Mouse (Mus musculus): ENCODE data around the gene Psmb3. TPM values are rescaled to one million over a fixed set of nuclear protein-coding genes. Genes with fewer than 3 reads are reported as not detected.

Gene Psmb3
- total and polyA plus RNA-seq, 3 experiments, result 648 to 914 TPM; not detected in 1

DNA sequence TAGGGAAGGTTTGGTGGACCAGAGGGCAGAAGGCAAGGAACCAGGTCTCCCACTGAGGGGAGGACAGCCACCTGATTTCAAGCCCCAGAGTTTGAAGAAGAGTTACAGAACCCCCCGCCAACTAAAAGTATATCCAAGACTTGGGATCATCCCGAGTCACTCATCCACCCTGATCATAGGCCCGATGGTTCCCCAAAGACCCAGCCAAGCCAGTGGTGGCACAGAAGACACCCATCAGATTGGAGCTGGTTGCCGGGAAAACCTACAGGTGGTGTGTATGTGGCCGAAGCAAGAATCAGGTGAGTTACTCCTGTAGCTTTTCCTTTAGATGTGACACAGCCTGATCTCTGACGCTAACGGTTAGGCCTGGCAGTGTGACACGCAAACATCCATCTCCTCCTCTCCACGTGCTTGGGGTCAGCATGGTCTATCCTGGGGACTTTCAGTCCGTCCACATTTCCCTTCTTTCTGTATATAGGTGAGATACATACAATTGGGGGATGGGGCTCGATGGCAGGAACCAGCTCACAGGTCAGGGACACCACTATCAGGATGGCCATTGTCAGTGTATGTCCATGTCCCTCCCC lies 16.8 kb upstream of the Psmb3 start:
- Histone ChIP-seq H3K79me2 (ENCODE audit: control insufficient read depth, insufficient read depth, low read length, poor library complexity) (no peaks in the 10 kb centered on the region), H3K9ac (ENCODE audit: control insufficient read depth, low read depth, low read length, poor library complexity, severe bottlenecking) (no peak overlapping the region), H3K27me3 (ENCODE audit: control insufficient read depth in 1 of 2, insufficient read depth in 2 of 2, low read length in 2 of 2) (no peaks in the 10 kb centered on the region), H3K27ac (ENCODE audit: control insufficient read depth, low read depth, low read length) (no peak overlapping the region), H3K9me3 (replicated peaks; ENCODE audit: insufficient read depth, low read length) (no peaks in the 10 kb centered on the region), H3K4me3 (ENCODE audit: control insufficient read depth in 1 of 2, insufficient read depth in 1 of 2, low read depth in 2 of 2, low read length in 2 of 2) (0 out of 4 replicates have a peak overlapping the region, but pooled peaks of 1 of the 2 experiments have one; percentile 51), H3K36me3 (ENCODE audit: control insufficient read depth in 1 of 2, insufficient read depth in 2 of 2, low read length in 2 of 2) (peaks cover 0 to 2% of the 10 kb centered on the region in 2 experiments; a peak in 2 of 4 replicates), H3K4me1 (ENCODE audit: control insufficient read depth in 1 of 2, insufficient read depth in 2 of 2, low read length in 2 of 2) (peaks cover 0 to 18% of the 10 kb centered on the region in 2 experiments; a peak in 2 of 4 replicates)
- DNase-seq (ENCODE audit: low read depth, low spot score), result no peak
- TF ChIP-seq ZC3H11A (IDR thresholded peaks at IDR 0.05; ENCODE audit: low read depth, low read length) (no peak), ZNF384 (IDR thresholded peaks at IDR 0.05; ENCODE audit: low read depth, low read length) (no peak), RCOR1 (IDR thresholded peaks at IDR 0.05; ENCODE audit: low read depth, low read length) (no peak), POLR2AphosphoS5 (IDR thresholded peaks at IDR 0.05; ENCODE audit: borderline replicate concordance, low read depth, low read length) (no peak), CHD2 (IDR thresholded peaks at IDR 0.05; ENCODE audit: low read length) (no peak), SMC3 (IDR thresholded peaks at IDR 0.05; ENCODE audit: low read depth, low read length) (no peak), MYB (IDR thresholded peaks at IDR 0.05; ENCODE audit: low read depth, low read length) (no peak), NELFE (IDR thresholded peaks at IDR 0.05; ENCODE audit: low read depth, low read length) (no peak), TBP (IDR thresholded peaks at IDR 0.05; ENCODE audit: low read depth, low read length) (no peak), USF1 (IDR thresholded peaks at IDR 0.05; ENCODE audit: low read depth, low read length) (no peak), KAT2A (conservative IDR thresholded peaks at IDR 0.05; ENCODE audit: low read depth, low read length) (no peak), GABPA (IDR thresholded peaks at IDR 0.05; ENCODE audit: low read depth, low read length) (no peak), UBTF (IDR thresholded peaks at IDR 0.05; ENCODE audit: borderline replicate concordance, insufficient read depth, low read depth, low read length) (no peak), ETS1 (IDR thresholded peaks at IDR 0.05; ENCODE audit: low read depth, low read length) (no peak), SIN3A (IDR thresholded peaks at IDR 0.05; ENCODE audit: low read length) (no peak), HCFC1 (IDR thresholded peaks at IDR 0.05; ENCODE audit: low read depth, low read length) (no peak), TCF12 (IDR thresholded peaks at IDR 0.05; ENCODE audit: low read depth, low read length) (no peak), USF2 (IDR thresholded peaks at IDR 0.05; ENCODE audit: borderline replicate concordance in 1 of 2, insufficient read depth in 1 of 2, low read depth in 1 of 2, low read length in 2 of 2) (no peak), ELF1 (IDR thresholded peaks at IDR 0.05; ENCODE audit: low read depth, low read length) (no peak), MAFK (IDR thresholded peaks at IDR 0.05; ENCODE audit: borderline replicate concordance, low read depth, low read length) (no peak)

DNA sequence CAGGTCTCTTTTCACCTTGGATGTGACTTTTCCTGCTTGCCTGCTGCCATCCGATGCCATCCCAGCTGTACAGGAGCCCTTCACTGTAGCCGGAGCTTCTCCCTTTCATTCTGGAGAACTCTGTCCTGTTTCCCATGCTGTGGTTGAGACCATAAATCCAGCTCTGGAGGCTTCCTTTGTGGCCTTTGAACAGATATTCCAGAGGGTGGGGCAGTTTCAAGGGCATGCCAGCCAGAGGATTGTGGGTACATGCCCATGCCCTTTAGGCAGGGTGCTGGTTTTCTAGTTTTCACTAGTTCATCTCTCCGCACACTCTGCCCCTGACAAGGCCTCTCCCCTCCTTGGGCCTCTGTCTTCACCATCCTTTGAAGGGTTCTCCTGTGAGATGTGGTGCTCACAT lies 16.1 kb upstream of the Psmb3 start:
- DNase-seq (ENCODE audit: low read depth, low spot score), result no peak
- Histone ChIP-seq H3K36me3 (ENCODE audit: control insufficient read depth in 1 of 2, insufficient read depth in 2 of 2, low read length in 2 of 2) (peaks cover 1 to 2% of the 10 kb centered on the region in 2 experiments; a peak in 2 of 4 replicates), H3K4me3 (ENCODE audit: control insufficient read depth in 1 of 2, insufficient read depth in 1 of 2, low read depth in 2 of 2, low read length in 2 of 2) (no peak overlapping the region), H3K27ac (ENCODE audit: control insufficient read depth, low read depth, low read length) (no peak overlapping the region), H3K79me2 (ENCODE audit: control insufficient read depth, insufficient read depth, low read length, poor library complexity) (no peaks in the 10 kb centered on the region), H3K9ac (ENCODE audit: control insufficient read depth, low read depth, low read length, poor library complexity, severe bottlenecking) (no peak overlapping the region), H3K4me1 (ENCODE audit: control insufficient read depth in 1 of 2, insufficient read depth in 2 of 2, low read length in 2 of 2) (peaks cover 0 to 18% of the 10 kb centered on the region in 2 experiments; a peak in 2 of 4 replicates), H3K9me3 (replicated peaks; ENCODE audit: insufficient read depth, low read length) (no peaks in the 10 kb centered on the region), H3K27me3 (ENCODE audit: control insufficient read depth in 1 of 2, insufficient read depth in 2 of 2, low read length in 2 of 2) (no peaks in the 10 kb centered on the region)
- TF ChIP-seq MAZ (IDR thresholded peaks at IDR 0.05; ENCODE audit: low read depth, low read length), result no peak

Measured in MEL (cell line).